Mouse (Mus musculus): ENCODE measurements at regions not wholly inside any gene's neighbourhood (a gene's known extent, or its start where the extent isn't known, plus 50 kb on each side); places are given as distances from the start of the nearest gene placed in this dataset.

- WGBS: 62% methylated on average over 5 of the region's 5 CpGs
- Histone ChIP-seq H3K27me3 (ENCODE audit: insufficient read depth, low read length) (no peaks in the 10 kb centered on the region), H3K4me1 (replicated peaks; ENCODE audit: insufficient read depth, low read length) (0 out of 2 replicates have a peak, but pooled peaks cover 7% of the 10 kb centered on the region), H3K36me3 (ENCODE audit: insufficient read depth, low read length) (no peaks in the 10 kb centered on the region), H3K27ac (no peak overlapping the region), H3K9ac (ENCODE audit: low read depth, low read length) (no peak overlapping the region), H3K9me3 (replicated peaks; ENCODE audit: low read length) (no peaks in the 10 kb centered on the region), H3K4me2 (ENCODE audit: low read length) (no peak overlapping the region), H3K4me3 (replicated peaks; ENCODE audit: low read depth, low read length) (no peak overlapping the region)
- DNase-seq (ENCODE audit: low spot score): no peak
- no peak for TF ChIP-seq CTCF (IDR thresholded peaks at IDR 0.05; ENCODE audit: low read depth)
- no peak for ATAC-seq (replicated peaks; ENCODE audit: low FRiP score, low read depth)
Observed at GRCm38 (mm10) chr6:51081056-51081455, 351.4 kb upstream of the Nfe2l3 start.

GRCm38 (mm10) chr6:51084656-51085055 lies 347.8 kb upstream of the Nfe2l3 start:
- Histone ChIP-seq H3K27ac (no peak overlapping the region), H3K4me3 (replicated peaks; ENCODE audit: low read depth, low read length) (no peak overlapping the region), H3K4me1 (replicated peaks; ENCODE audit: insufficient read depth, low read length) (no peaks in the 10 kb centered on the region), H3K27me3 (ENCODE audit: insufficient read depth, low read length) (no peaks in the 10 kb centered on the region), H3K9ac (ENCODE audit: low read depth, low read length) (no peak overlapping the region), H3K4me2 (ENCODE audit: low read length) (no peak overlapping the region), H3K36me3 (ENCODE audit: insufficient read depth, low read length) (no peaks in the 10 kb centered on the region), H3K9me3 (replicated peaks; ENCODE audit: low read length) (no peaks in the 10 kb centered on the region)
- TF ChIP-seq CTCF (IDR thresholded peaks at IDR 0.05; ENCODE audit: low read depth): no peak
- ATAC-seq (replicated peaks; ENCODE audit: low FRiP score, low read depth) (no peak), DNase-seq (ENCODE audit: low spot score) (no peak)
- WGBS: 78% methylated on average over 9 of the region's 9 CpGs

GRCm38 (mm10) chr6:51085547-51085946 lies 346.9 kb upstream of the Nfe2l3 start:
- no peak overlapping the region for H3K4me3 ChIP-seq (replicated peaks; ENCODE audit: low read depth, low read length)
- peak; percentile 57 for DNase-seq (ENCODE audit: low spot score)

GRCm38 (mm10) chr6:51086347-51086746 lies 346.1 kb upstream of the Nfe2l3 start:
- H3K9me3 ChIP-seq (replicated peaks; ENCODE audit: low read length): no peaks in the 10 kb centered on the region
- no peak overlapping the region for H3K4me3 ChIP-seq (replicated peaks; ENCODE audit: low read depth, low read length)
- no peak overlapping the region for H3K4me2 ChIP-seq (ENCODE audit: low read length)
- no peak for TF ChIP-seq CTCF (IDR thresholded peaks at IDR 0.05; ENCODE audit: low read depth)
- H3K9ac ChIP-seq (ENCODE audit: low read depth, low read length): no peak overlapping the region
- no peak for ATAC-seq (replicated peaks; ENCODE audit: low FRiP score, low read depth)
- DNase-seq (ENCODE audit: low spot score): no peak
- no peak overlapping the region for H3K27ac ChIP-seq
- H3K4me1 ChIP-seq (replicated peaks; ENCODE audit: insufficient read depth, low read length): no peaks in the 10 kb centered on the region
- no peaks in the 10 kb centered on the region for H3K36me3 ChIP-seq (ENCODE audit: insufficient read depth, low read length)
- 58% methylated on average over 4 of the region's 4 CpGs for WGBS
- H3K27me3 ChIP-seq (ENCODE audit: insufficient read depth, low read length): no peaks in the 10 kb centered on the region

More at GRCm38 (mm10) chr6:51085547-51085946, 346.9 kb upstream of the Nfe2l3 start:
- no peaks in the 10 kb centered on the region for H3K4me1 ChIP-seq (replicated peaks; ENCODE audit: insufficient read depth, low read length)
- H3K27me3 ChIP-seq (ENCODE audit: insufficient read depth, low read length): no peaks in the 10 kb centered on the region
- no peaks in the 10 kb centered on the region for H3K9me3 ChIP-seq (replicated peaks; ENCODE audit: low read length)
- H3K4me2 ChIP-seq (ENCODE audit: low read length): no peak overlapping the region
- no peak overlapping the region for H3K27ac ChIP-seq
- H3K9ac ChIP-seq (ENCODE audit: low read depth, low read length): no peak overlapping the region
- WGBS: 54% methylated on average over 2 of the region's 2 CpGs
- peak; percentile 53 for TF ChIP-seq CTCF (IDR thresholded peaks at IDR 0.05; ENCODE audit: low read depth)
- no peak for ATAC-seq (replicated peaks; ENCODE audit: low FRiP score, low read depth)
- no peaks in the 10 kb centered on the region for H3K36me3 ChIP-seq (ENCODE audit: insufficient read depth, low read length)

GRCm38 (mm10) chr6:51087806-51088205 lies 344.7 kb upstream of the Nfe2l3 start:
- H3K4me3 ChIP-seq (replicated peaks; ENCODE audit: low read depth, low read length): no peak overlapping the region
- no peak overlapping the region for H3K4me2 ChIP-seq (ENCODE audit: low read length)
- H3K27ac ChIP-seq: no peak overlapping the region
- H3K9ac ChIP-seq (ENCODE audit: low read depth, low read length): no peak overlapping the region
- no peaks in the 10 kb centered on the region for H3K9me3 ChIP-seq (replicated peaks; ENCODE audit: low read length)
- H3K27me3 ChIP-seq (ENCODE audit: insufficient read depth, low read length): no peaks in the 10 kb centered on the region
- no peaks in the 10 kb centered on the region for H3K4me1 ChIP-seq (replicated peaks; ENCODE audit: insufficient read depth, low read length)
- no peak for ATAC-seq (replicated peaks; ENCODE audit: low FRiP score, low read depth)
- DNase-seq (ENCODE audit: low spot score): no peak
- H3K36me3 ChIP-seq (ENCODE audit: insufficient read depth, low read length): no peaks in the 10 kb centered on the region
- WGBS: 80% methylated on average over 2 of the region's 2 CpGs
- TF ChIP-seq CTCF (IDR thresholded peaks at IDR 0.05; ENCODE audit: low read depth): no peak

GRCm38 (mm10) chr6:51088641-51089372 lies 343.7 kb upstream of the Nfe2l3 start:
- no peaks in the 10 kb centered on the region for H3K36me3 ChIP-seq (ENCODE audit: insufficient read depth, low read length)
- 37% methylated on average over 6 of the region's 6 CpGs for WGBS
- no peaks in the 10 kb centered on the region for H3K9me3 ChIP-seq (replicated peaks; ENCODE audit: low read length)
- no peak for TF ChIP-seq CTCF (IDR thresholded peaks at IDR 0.05; ENCODE audit: low read depth)
- H3K27ac ChIP-seq: no peak overlapping the region
- ATAC-seq (replicated peaks; ENCODE audit: low FRiP score, low read depth) (no peak), DNase-seq (ENCODE audit: low spot score) (peak; percentile 72)
- H3K4me3 ChIP-seq (replicated peaks; ENCODE audit: low read depth, low read length): no peak overlapping the region
- no peaks in the 10 kb centered on the region for H3K4me1 ChIP-seq (replicated peaks; ENCODE audit: insufficient read depth, low read length)
- no peaks in the 10 kb centered on the region for H3K27me3 ChIP-seq (ENCODE audit: insufficient read depth, low read length)
- no peak overlapping the region for H3K9ac ChIP-seq (ENCODE audit: low read depth, low read length)
- H3K4me2 ChIP-seq (ENCODE audit: low read length): no peak overlapping the region

GRCm38 (mm10) chr6:51093196-51093595 lies 339.3 kb upstream of the Nfe2l3 start:
- no peak for TF ChIP-seq CTCF (IDR thresholded peaks at IDR 0.05; ENCODE audit: low read depth)
- H3K4me2 ChIP-seq (ENCODE audit: low read length): no peak overlapping the region
- no peaks in the 10 kb centered on the region for H3K4me1 ChIP-seq (replicated peaks; ENCODE audit: insufficient read depth, low read length)
- no peaks in the 10 kb centered on the region for H3K9me3 ChIP-seq (replicated peaks; ENCODE audit: low read length)
- 91% methylated on average over 4 of the region's 4 CpGs for WGBS
- DNase-seq (ENCODE audit: low spot score): no peak
- no peak overlapping the region for H3K27ac ChIP-seq
- no peaks in the 10 kb centered on the region for H3K27me3 ChIP-seq (ENCODE audit: insufficient read depth, low read length)
- ATAC-seq (replicated peaks; ENCODE audit: low FRiP score, low read depth): no peak
- H3K9ac ChIP-seq (ENCODE audit: low read depth, low read length): no peak overlapping the region
- H3K4me3 ChIP-seq (replicated peaks; ENCODE audit: low read depth, low read length): no peak overlapping the region
- no peaks in the 10 kb centered on the region for H3K36me3 ChIP-seq (ENCODE audit: insufficient read depth, low read length)
